Comparison of ENCODE assay signal across 8 mouse cellular contexts in the genomic region with DNA sequence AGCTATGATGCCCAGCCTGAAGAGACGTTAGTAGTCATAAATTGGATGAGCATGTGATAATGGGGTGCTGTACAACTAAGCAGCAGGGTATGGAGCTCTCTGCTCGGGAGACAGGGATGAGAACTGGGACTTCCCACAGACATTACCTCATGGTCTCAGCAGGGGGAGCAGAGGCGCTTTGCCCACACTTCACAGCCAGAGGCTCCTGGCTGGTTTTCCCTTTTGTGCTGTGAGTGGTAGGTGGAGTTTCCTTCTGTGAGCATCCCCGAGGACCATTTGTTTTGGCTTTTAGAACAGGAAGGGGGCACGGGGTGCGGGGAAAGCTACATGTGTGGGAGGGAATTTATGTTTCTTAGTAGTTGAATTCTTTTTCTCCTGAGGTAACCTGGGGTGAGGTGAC.
DNase-seq lines count a peak whose midpoint lies in the region; ATAC-seq lines count a peak whose summit lies in the region.

No protein-coding gene starts in this region.

- peak overlapping the region; percentile 80 for H3K27ac ChIP-seq in embryonic facial prominence, embryonic 10.5 days (replicated peaks)
- peak overlapping the region; percentile 41 for H3K27ac ChIP-seq in limb, embryonic 12.5 days
- no peak overlapping the region for H3K27ac ChIP-seq in midbrain, embryonic 12.5 days (replicated peaks)

- 5% methylated on average over 6 of the region's 6 CpGs for WGBS in embryonic facial prominence, embryonic 10.5 days
- 3% methylated on average over 6 of the region's 6 CpGs for WGBS in limb, embryonic 12.5 days
- 3% methylated on average over 6 of the region's 6 CpGs for WGBS in midbrain, embryonic 12.5 days

- H3K9ac ChIP-seq in limb, embryonic 12.5 days (replicated peaks), result 0 out of 2 replicates have a peak overlapping the region, but pooled peaks have one; percentile 18
- no peak overlapping the region for H3K9ac ChIP-seq in midbrain, embryonic 12.5 days (replicated peaks)

- H3K36me3 ChIP-seq in embryonic facial prominence, embryonic 10.5 days (replicated peaks), result no peaks in the 10 kb centered on the region
- no peaks in the 10 kb centered on the region for H3K36me3 ChIP-seq in limb, embryonic 12.5 days
- no peaks in the 10 kb centered on the region for H3K36me3 ChIP-seq in midbrain, embryonic 12.5 days

- peak overlapping the region; percentile 45 for H3K4me3 ChIP-seq in embryonic facial prominence, embryonic 10.5 days
- H3K4me3 ChIP-seq in limb, embryonic 12.5 days (replicated peaks), result peak overlapping the region; percentile 24; the same call in 1 of the 2 replicates
- no peak overlapping the region for H3K4me3 ChIP-seq in midbrain, embryonic 12.5 days

- H3K4me1 ChIP-seq in embryonic facial prominence, embryonic 10.5 days, result peaks cover 21% of the 10 kb centered on the region
- peaks cover 16% of the 10 kb centered on the region for H3K4me1 ChIP-seq in limb, embryonic 12.5 days (replicated peaks)
- peaks cover 21% of the 10 kb centered on the region for H3K4me1 ChIP-seq in midbrain, embryonic 12.5 days

- peak overlapping the region; percentile 58 for H3K4me2 ChIP-seq in limb, embryonic 12.5 days
- peak overlapping the region; percentile 48 for H3K4me2 ChIP-seq in midbrain, embryonic 12.5 days (replicated peaks)

- no peaks in the 10 kb centered on the region for H3K9me3 ChIP-seq in embryonic facial prominence, embryonic 10.5 days
- H3K9me3 ChIP-seq in limb, embryonic 12.5 days, result no peaks in the 10 kb centered on the region
- H3K9me3 ChIP-seq in midbrain, embryonic 12.5 days, result no peaks in the 10 kb centered on the region

- peak; percentile 41; the same call in 1 of the 2 replicates for ATAC-seq in limb, embryonic 12.5 days (ENCODE audit: insufficient number of reproducible peaks, insufficient read depth, low FRiP score, low TSS enrichment, low read depth)
- ATAC-seq in midbrain, embryonic 12.5 days (ENCODE audit: low FRiP score, low read depth), result peak; percentile 35

- no peaks in the 10 kb centered on the region for H3K27me3 ChIP-seq in embryonic facial prominence, embryonic 10.5 days (replicated peaks; ENCODE audit: low read depth, poor library complexity, severe bottlenecking)
- H3K27me3 ChIP-seq in limb, embryonic 12.5 days, result no peaks in the 10 kb centered on the region
- peaks cover 8% of the 10 kb centered on the region; the same call in 1 of the 2 replicates for H3K27me3 ChIP-seq in midbrain, embryonic 12.5 days

- peak; percentile 69 for DNase-seq in ovary, postnatal 36 days (ENCODE audit: low spot score)
- DNase-seq in ovary, postnatal 10 days (ENCODE audit: low spot score), result no peak
- peak; percentile 77 for DNase-seq in embryonic facial prominence, embryonic 10.5 days (ENCODE audit: low spot score)
- peak; percentile 84 to 92 for DNase-seq in heart, adult 18-20 months
- peak; percentile 72 for DNase-seq in kidney, adult 11 months
- peak; percentile 65 for DNase-seq in testis, postnatal 14 days (ENCODE audit: low spot score)
